Mouse (Mus musculus) testis, postnatal 10 days (tissue): ENCODE data around the gene Tnfrsf18.
A peak's percentile ranks its signal among the peaks of the same experiment; 100 is the strongest.

ENCODE experiments used
- DNase-seq: peaks from one replicate; pipeline ENCODE4 v3.0.0; 2021; ENCODE audit warnings: low spot score

Gene Tnfrsf18

GRCm38 (mm10) chr4:156032856-156033255 lies 6.9 kb downstream of the Tnfrsf18 start:
- DNase-seq = peak; percentile 42

GRCm38 (mm10) chr4:156033476-156034119 lies 7.6 kb downstream of the Tnfrsf18 start:
- peak; percentile 49 for DNase-seq

- DNase-seq = no peak
Observed at GRCm38 (mm10) chr4:156034301-156034700, 8.3 kb downstream of the Tnfrsf18 start.

- peak; percentile 52 for DNase-seq
Observed at GRCm38 (mm10) chr4:156034901-156035300, 8.9 kb downstream of the Tnfrsf18 start.

- no peak for DNase-seq
Observed at GRCm38 (mm10) chr4:156044754-156045153, 18.8 kb downstream of the Tnfrsf18 start.

- no peak for DNase-seq
Observed at GRCm38 (mm10) chr4:156049779-156050178, 23.8 kb downstream of the Tnfrsf18 start.

- no peak for DNase-seq
Observed at GRCm38 (mm10) chr4:156050391-156050980, 24.5 kb downstream of the Tnfrsf18 start.

GRCm38 (mm10) chr4:156053113-156053512 lies 27.1 kb downstream of the Tnfrsf18 start:
- DNase-seq = no peak

- DNase-seq = no peak
Observed at GRCm38 (mm10) chr4:156054130-156054529, 28.2 kb downstream of the Tnfrsf18 start.

- no peak for DNase-seq
Observed at GRCm38 (mm10) chr4:156054606-156055005, 28.6 kb downstream of the Tnfrsf18 start.

- no peak for DNase-seq
Observed at GRCm38 (mm10) chr4:156055173-156055572, 29.2 kb downstream of the Tnfrsf18 start.

GRCm38 (mm10) chr4:156057702-156058101 lies 31.7 kb downstream of the Tnfrsf18 start:
- no peak for DNase-seq

GRCm38 (mm10) chr4:156058826-156059225 lies 32.9 kb downstream of the Tnfrsf18 start:
- no peak for DNase-seq

- no peak for DNase-seq
Observed at GRCm38 (mm10) chr4:156059261-156059660, 33.3 kb downstream of the Tnfrsf18 start, which contains the start of gene Ttll10. Ttll10 (minus strand) TSS chr4:156059414.

GRCm38 (mm10) chr4:156059713-156060112 lies 33.7 kb downstream of the Tnfrsf18 start:
- no peak for DNase-seq

GRCm38 (mm10) chr4:156063861-156064509 lies 38.0 kb downstream of the Tnfrsf18 start:
- DNase-seq = no peak

- DNase-seq = no peak
Observed at GRCm38 (mm10) chr4:156064510-156064897, 38.5 kb downstream of the Tnfrsf18 start.

- no peak for DNase-seq
Observed at GRCm38 (mm10) chr4:156065156-156065894, 39.4 kb downstream of the Tnfrsf18 start.

- DNase-seq = no peak
Observed at GRCm38 (mm10) chr4:156067256-156067949, 41.4 kb downstream of the Tnfrsf18 start.

- no peak for DNase-seq
Observed at GRCm38 (mm10) chr4:156069701-156070100, 43.7 kb downstream of the Tnfrsf18 start.

GRCm38 (mm10) chr4:156070276-156070675 lies 44.3 kb downstream of the Tnfrsf18 start:
- no peak for DNase-seq

- DNase-seq = no peak
Observed at GRCm38 (mm10) chr4:156070716-156071115, 44.8 kb downstream of the Tnfrsf18 start.
